Mouse (Mus musculus): ENCODE measurements around the gene Pmpcb. TPM values are rescaled to one million over a fixed set of nuclear protein-coding genes. Genes with fewer than 3 reads are reported as not detected.
"Not testable (repeated sequence)": the region's sequence is repeated elsewhere in the genome, so short reads cannot be mapped to it uniquely, and the experiment has no call there.

The Pmpcb gene
- polyA plus RNA-seq, 1 experiment from 2014 or later = 106 TPM

DNA sequence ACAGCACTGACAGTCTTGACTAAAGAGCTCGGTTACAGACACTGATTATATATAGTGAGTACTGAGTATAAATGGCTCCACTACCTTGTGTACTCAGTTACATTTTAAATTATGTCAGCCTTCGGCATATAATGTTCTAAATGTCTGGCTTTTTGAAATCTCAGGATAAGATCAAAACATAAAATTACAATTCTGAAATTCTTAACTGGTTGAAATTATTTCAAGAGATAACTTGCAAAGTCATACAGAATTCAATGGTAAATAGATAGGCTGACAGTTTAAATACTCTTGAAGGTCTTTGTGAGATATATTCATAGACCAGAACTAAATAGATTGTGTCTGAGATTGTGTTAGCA is 35.0 kb upstream of the Pmpcb start:
- Histone ChIP-seq H3K36me3 (ENCODE audit: control insufficient read depth, insufficient read depth, low read length) (no peaks in the 10 kb centered on the region), H3K9me3 (ENCODE audit: control insufficient read depth, low read length) (no peaks in the 10 kb centered on the region), H3K27ac (replicated peaks; ENCODE audit: low read depth, low read length) (0 out of 2 replicates have a peak overlapping the region, but pooled peaks have one; percentile 90), H3K4me3 (ENCODE audit: low read depth, low read length) (peak overlapping the region; percentile 73), H3K9ac (ENCODE audit: low read length) (peak overlapping the region; percentile 90), H3K4me1 (ENCODE audit: control insufficient read depth, insufficient read depth, low read length) (no peaks in the 10 kb centered on the region), H3K4me2 (ENCODE audit: low read depth, severe bottlenecking) (peak overlapping the region; percentile 65), H3K27me3 (ENCODE audit: control insufficient read depth, insufficient read depth, low read length) (no peaks in the 10 kb centered on the region)
- ATAC-seq (ENCODE audit: insufficient number of reproducible peaks, low FRiP score, low TSS enrichment, low read depth) = no peak
- WGBS = 61% methylated on average over 2 of the region's 2 CpGs
- no peak for DNase-seq (ENCODE audit: low spot score)

DNA sequence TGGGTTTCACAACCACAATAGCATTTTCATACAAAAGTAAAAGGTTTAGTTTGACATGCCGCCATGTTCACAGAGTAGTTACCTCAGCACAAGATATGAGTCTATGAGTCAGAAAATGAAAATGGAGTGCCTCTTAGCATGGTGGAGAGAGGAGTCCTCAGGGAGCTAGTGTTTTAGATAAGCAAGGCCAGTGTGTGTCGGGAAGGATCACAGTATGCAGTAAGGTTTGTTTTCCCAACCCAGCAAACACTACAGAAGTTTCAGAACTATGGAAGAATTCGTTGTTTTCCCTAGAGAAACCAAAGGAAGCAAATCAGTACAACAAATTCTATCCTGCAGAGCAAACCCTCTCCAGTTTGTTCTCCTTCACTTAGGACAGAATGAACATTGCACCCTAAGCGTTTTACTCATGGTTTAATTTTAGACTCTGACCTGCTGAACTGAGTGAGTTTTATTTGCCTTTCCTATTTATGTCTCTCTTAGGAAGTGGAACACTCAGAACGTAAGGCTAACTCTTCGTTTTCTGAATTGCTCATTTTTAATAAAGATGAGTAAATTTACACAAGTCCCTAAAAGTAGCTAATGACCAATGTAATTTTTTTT is 34.0 kb upstream of the Pmpcb start:
- no peaks in the 10 kb centered on the region for H3K27me3 ChIP-seq (ENCODE audit: control insufficient read depth, insufficient read depth, low read length)
- H3K9ac ChIP-seq (ENCODE audit: low read length) = no peak overlapping the region
- H3K9me3 ChIP-seq (ENCODE audit: control insufficient read depth, low read length) = no peaks in the 10 kb centered on the region
- ATAC-seq (ENCODE audit: insufficient number of reproducible peaks, low FRiP score, low TSS enrichment, low read depth) (no peak), DNase-seq (ENCODE audit: low spot score) (no peak)
- H3K27ac ChIP-seq (replicated peaks; ENCODE audit: low read depth, low read length) = no peak overlapping the region
- WGBS = 90% methylated on average over 6 of the region's 6 CpGs
- H3K4me3 ChIP-seq (ENCODE audit: low read depth, low read length) = no peak overlapping the region
- H3K4me1 ChIP-seq (ENCODE audit: control insufficient read depth, insufficient read depth, low read length) = no peaks in the 10 kb centered on the region
- H3K36me3 ChIP-seq (ENCODE audit: control insufficient read depth, insufficient read depth, low read length) = no peaks in the 10 kb centered on the region
- H3K4me2 ChIP-seq (ENCODE audit: low read depth, severe bottlenecking) = no peak overlapping the region

DNA sequence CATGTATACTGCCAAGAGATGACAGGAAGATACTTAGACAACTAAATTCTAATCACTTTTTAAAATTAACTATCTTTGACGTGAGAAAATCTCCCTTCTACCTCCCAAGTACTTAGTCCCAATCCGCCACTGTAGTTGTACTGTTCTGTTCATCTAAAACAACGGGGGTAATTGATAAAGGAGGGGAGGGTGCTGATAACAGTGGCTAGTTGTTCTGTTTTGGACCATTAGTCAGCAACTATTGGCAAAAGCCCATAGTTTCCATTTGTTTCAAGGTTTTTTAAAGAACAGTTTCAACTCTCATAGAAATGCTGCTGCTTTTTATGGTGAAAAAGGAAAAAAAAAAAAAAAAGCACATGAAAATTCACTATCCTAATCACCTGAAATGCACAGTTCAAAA is 33.2 kb upstream of the Pmpcb start:
- no peak overlapping the region for H3K4me3 ChIP-seq (ENCODE audit: low read depth, low read length)
- no peaks in the 10 kb centered on the region for H3K9me3 ChIP-seq (ENCODE audit: control insufficient read depth, low read length)
- ATAC-seq (ENCODE audit: insufficient number of reproducible peaks, low FRiP score, low TSS enrichment, low read depth) = no peak
- H3K27ac ChIP-seq (replicated peaks; ENCODE audit: low read depth, low read length) = no peak overlapping the region
- no peak overlapping the region for H3K4me2 ChIP-seq (ENCODE audit: low read depth, severe bottlenecking)
- no peaks in the 10 kb centered on the region for H3K27me3 ChIP-seq (ENCODE audit: control insufficient read depth, insufficient read depth, low read length)
- WGBS = 88% methylated on average over 3 of the region's 3 CpGs
- no peak overlapping the region for H3K9ac ChIP-seq (ENCODE audit: low read length)
- no peaks in the 10 kb centered on the region for H3K4me1 ChIP-seq (ENCODE audit: control insufficient read depth, insufficient read depth, low read length)
- DNase-seq (ENCODE audit: low spot score) = no peak
- no peaks in the 10 kb centered on the region for H3K36me3 ChIP-seq (ENCODE audit: control insufficient read depth, insufficient read depth, low read length)

DNA sequence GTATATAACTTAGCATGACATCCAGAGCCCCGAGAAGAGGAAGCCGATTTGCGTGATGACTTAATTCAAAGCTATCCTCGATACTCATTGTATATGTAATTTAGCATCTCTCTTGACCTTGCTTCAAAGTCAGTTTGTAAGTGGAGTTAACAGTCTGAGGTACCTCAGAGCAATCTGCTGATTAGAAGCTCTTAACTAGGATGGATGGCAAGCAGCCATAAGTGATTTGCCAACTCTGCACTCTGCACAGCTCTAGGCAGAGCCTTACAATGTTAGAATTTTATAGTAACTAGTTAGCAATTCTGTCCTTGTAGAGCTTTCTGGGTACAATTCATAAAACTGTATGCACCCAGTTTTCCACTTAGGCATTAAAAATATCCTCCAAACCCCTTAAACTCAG is 30.4 kb upstream of the Pmpcb start:
- Histone ChIP-seq H3K27ac (replicated peaks; ENCODE audit: low read depth, low read length) (no peak overlapping the region), H3K9ac (ENCODE audit: low read length) (no peak overlapping the region), H3K36me3 (ENCODE audit: control insufficient read depth, insufficient read depth, low read length) (no peaks in the 10 kb centered on the region), H3K4me3 (ENCODE audit: low read depth, low read length) (no peak overlapping the region), H3K4me1 (ENCODE audit: control insufficient read depth, insufficient read depth, low read length) (no peaks in the 10 kb centered on the region), H3K27me3 (ENCODE audit: control insufficient read depth, insufficient read depth, low read length) (no peaks in the 10 kb centered on the region), H3K4me2 (ENCODE audit: low read depth, severe bottlenecking) (no peak overlapping the region), H3K9me3 (ENCODE audit: control insufficient read depth, low read length) (no peaks in the 10 kb centered on the region)
- ATAC-seq (ENCODE audit: insufficient number of reproducible peaks, low FRiP score, low TSS enrichment, low read depth) (no peak), DNase-seq (ENCODE audit: low spot score) (no peak)
- WGBS = 96% methylated on average over 4 of the region's 4 CpGs

DNA sequence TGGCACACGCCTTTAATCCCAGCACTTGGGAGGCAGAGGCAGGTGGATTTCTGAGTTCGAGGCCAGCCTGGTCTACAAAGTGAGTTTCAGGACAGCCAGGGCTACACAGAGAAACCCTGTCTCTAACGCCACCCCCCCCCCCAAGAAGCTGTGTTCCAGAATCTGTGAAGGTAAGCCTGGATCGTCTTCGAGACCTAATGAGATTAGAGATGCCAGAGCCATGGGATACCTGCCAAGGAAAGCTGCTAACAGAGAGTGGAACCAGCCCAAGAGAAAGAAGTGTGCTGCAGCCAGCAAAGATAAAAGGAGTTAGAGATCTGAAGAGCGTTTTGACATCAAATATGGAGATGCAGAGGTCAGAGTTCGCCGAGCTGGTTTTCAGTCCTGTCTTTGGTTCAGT is 28.9 kb upstream of the Pmpcb start:
- not testable (repeated sequence) for H3K27me3 ChIP-seq (ENCODE audit: control insufficient read depth, insufficient read depth, low read length); H3K4me1 ChIP-seq (ENCODE audit: control insufficient read depth, insufficient read depth, low read length); ATAC-seq (ENCODE audit: insufficient number of reproducible peaks, low FRiP score, low TSS enrichment, low read depth); H3K4me3 ChIP-seq (ENCODE audit: low read depth, low read length); H3K27ac ChIP-seq (replicated peaks; ENCODE audit: low read depth, low read length); H3K9me3 ChIP-seq (ENCODE audit: control insufficient read depth, low read length); H3K36me3 ChIP-seq (ENCODE audit: control insufficient read depth, insufficient read depth, low read length); H3K4me2 ChIP-seq (ENCODE audit: low read depth, severe bottlenecking); H3K9ac ChIP-seq (ENCODE audit: low read length); DNase-seq (ENCODE audit: low spot score)
- WGBS = 90% methylated on average over 8 of the region's 8 CpGs

DNA sequence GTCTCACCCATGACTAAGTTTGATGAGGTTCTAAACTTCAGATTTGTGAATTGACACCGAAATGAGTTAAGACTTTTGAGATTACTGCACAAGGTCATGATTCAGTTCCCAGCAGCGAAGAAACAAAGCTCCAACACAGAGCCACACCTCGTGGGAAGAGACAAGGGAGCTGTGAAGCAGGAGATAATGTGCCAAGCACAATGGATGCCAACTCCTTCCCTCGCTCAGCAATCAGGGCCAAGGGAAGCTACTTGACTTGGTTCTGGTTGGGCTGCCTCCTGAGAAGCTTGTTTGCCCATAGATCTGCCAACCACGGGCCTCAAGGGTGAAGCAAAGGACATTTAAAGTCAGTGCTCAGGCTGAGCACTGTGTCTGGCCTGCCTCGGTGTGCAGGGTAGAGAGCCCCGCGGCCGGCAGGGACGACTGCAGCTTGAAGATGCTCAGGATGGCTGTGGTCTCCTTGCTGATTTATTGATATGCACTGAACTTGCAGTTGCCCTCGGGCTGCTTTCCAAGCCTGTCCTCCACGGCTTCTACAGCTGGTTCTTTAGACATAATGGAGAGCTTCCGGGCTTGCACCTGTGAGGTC is 24.7 kb upstream of the Pmpcb start:
- Histone ChIP-seq H3K27me3 (ENCODE audit: control insufficient read depth, insufficient read depth, low read length) (no peaks in the 10 kb centered on the region), H3K4me3 (ENCODE audit: low read depth, low read length) (no peak overlapping the region), H3K4me2 (ENCODE audit: low read depth, severe bottlenecking) (no peak overlapping the region), H3K9me3 (ENCODE audit: control insufficient read depth, low read length) (no peaks in the 10 kb centered on the region), H3K9ac (ENCODE audit: low read length) (no peak overlapping the region), H3K27ac (replicated peaks; ENCODE audit: low read depth, low read length) (no peak overlapping the region), H3K36me3 (ENCODE audit: control insufficient read depth, insufficient read depth, low read length) (no peaks in the 10 kb centered on the region), H3K4me1 (ENCODE audit: control insufficient read depth, insufficient read depth, low read length) (no peaks in the 10 kb centered on the region)
- DNase-seq (ENCODE audit: low spot score) (no peak), ATAC-seq (ENCODE audit: insufficient number of reproducible peaks, low FRiP score, low TSS enrichment, low read depth) (no peak)
- WGBS = 70% methylated on average over 13 of the region's 13 CpGs

DNA sequence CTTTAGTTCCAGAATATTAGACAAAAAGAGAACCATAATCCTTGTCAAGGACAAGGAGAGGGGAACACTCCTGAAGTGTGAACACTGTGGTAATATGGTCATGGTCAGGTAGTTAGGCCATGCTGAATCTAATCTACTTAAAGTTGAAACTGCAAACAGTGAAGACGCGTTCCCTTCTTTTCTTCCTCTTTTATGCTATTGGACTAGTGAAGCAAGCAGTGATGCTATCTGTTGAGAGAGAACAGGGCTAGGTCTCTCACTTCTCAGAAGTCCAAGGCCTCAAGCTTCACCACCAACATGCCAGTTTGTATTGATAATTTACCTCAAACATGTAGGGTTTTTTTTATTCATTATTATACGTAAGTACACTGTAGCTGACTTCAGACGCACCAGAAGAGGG is 22.5 kb upstream of the Pmpcb start:
- no peak overlapping the region for H3K4me3 ChIP-seq (ENCODE audit: low read depth, low read length)
- no peaks in the 10 kb centered on the region for H3K27me3 ChIP-seq (ENCODE audit: control insufficient read depth, insufficient read depth, low read length)
- H3K9me3 ChIP-seq (ENCODE audit: control insufficient read depth, low read length) = no peaks in the 10 kb centered on the region
- ATAC-seq (ENCODE audit: insufficient number of reproducible peaks, low FRiP score, low TSS enrichment, low read depth) (no peak), DNase-seq (ENCODE audit: low spot score) (no peak)
- H3K27ac ChIP-seq (replicated peaks; ENCODE audit: low read depth, low read length) = no peak overlapping the region
- H3K4me2 ChIP-seq (ENCODE audit: low read depth, severe bottlenecking) = no peak overlapping the region
- H3K4me1 ChIP-seq (ENCODE audit: control insufficient read depth, insufficient read depth, low read length) = no peaks in the 10 kb centered on the region
- no peak overlapping the region for H3K9ac ChIP-seq (ENCODE audit: low read length)
- 93% methylated on average over 4 of the region's 4 CpGs for WGBS
- H3K36me3 ChIP-seq (ENCODE audit: control insufficient read depth, insufficient read depth, low read length) = no peaks in the 10 kb centered on the region

DNA sequence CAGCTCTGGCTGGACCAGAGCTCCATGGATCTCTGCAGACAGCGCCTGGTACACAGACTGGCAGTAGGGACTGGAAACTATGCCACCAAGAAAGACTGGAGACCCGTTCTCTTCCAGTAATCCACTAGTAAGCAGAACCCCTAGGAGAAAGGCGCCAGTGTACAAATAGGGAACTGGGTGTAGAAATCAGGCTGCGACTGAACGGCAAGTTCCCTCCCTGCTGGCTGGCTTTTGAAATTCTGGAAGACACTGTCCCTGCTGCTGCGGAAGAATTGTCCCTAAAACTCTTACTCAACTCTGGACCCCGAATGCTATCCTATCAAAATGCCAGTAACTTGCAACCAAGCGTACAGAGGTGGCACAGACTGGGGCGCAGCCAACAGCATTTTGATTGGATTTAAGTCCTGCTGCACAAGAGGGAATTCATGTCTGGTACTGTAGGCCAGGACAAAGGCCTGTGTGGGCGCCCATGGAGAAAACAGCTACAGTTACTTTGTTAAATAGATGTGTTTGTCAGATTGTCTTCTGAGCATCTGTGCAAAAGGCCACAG is 19.7 kb upstream of the Pmpcb start:
- Histone ChIP-seq H3K9me3 (ENCODE audit: control insufficient read depth, low read length) (no peaks in the 10 kb centered on the region), H3K4me3 (ENCODE audit: low read depth, low read length) (no peak overlapping the region), H3K4me2 (ENCODE audit: low read depth, severe bottlenecking) (no peak overlapping the region), H3K27me3 (ENCODE audit: control insufficient read depth, insufficient read depth, low read length) (no peaks in the 10 kb centered on the region), H3K36me3 (ENCODE audit: control insufficient read depth, insufficient read depth, low read length) (no peaks in the 10 kb centered on the region), H3K9ac (ENCODE audit: low read length) (no peak overlapping the region), H3K4me1 (ENCODE audit: control insufficient read depth, insufficient read depth, low read length) (no peaks in the 10 kb centered on the region), H3K27ac (replicated peaks; ENCODE audit: low read depth, low read length) (no peak overlapping the region)
- WGBS = 87% methylated on average over 10 of the region's 10 CpGs
- DNase-seq (ENCODE audit: low spot score) (no peak), ATAC-seq (ENCODE audit: insufficient number of reproducible peaks, low FRiP score, low TSS enrichment, low read depth) (no peak)

DNA sequence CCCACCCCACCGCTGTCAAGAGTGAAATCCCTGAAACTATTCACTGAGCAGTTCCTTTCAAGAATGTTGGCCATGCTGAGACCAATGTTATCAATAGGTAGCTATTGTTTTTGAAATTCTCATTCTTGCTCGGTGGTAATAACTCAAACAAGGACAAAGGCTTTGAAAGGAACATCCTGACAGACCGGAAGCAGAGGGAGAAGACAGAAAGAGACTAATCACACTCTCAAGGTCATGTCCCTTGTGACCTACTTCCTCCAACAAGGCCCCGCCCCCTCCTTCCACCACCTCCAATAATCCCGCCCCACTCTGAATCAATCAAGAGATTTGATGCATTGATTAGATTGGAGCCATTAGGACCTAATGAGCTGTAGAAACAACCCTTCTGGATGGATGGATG is 18.4 kb upstream of the Pmpcb start:
- DNase-seq (ENCODE audit: low spot score) (no peak), ATAC-seq (ENCODE audit: insufficient number of reproducible peaks, low FRiP score, low TSS enrichment, low read depth) (no peak)
- Histone ChIP-seq H3K9ac (ENCODE audit: low read length) (no peak overlapping the region), H3K4me1 (ENCODE audit: control insufficient read depth, insufficient read depth, low read length) (no peaks in the 10 kb centered on the region), H3K36me3 (ENCODE audit: control insufficient read depth, insufficient read depth, low read length) (no peaks in the 10 kb centered on the region), H3K27ac (replicated peaks; ENCODE audit: low read depth, low read length) (no peak overlapping the region), H3K9me3 (ENCODE audit: control insufficient read depth, low read length) (no peaks in the 10 kb centered on the region), H3K4me3 (ENCODE audit: low read depth, low read length) (no peak overlapping the region), H3K27me3 (ENCODE audit: control insufficient read depth, insufficient read depth, low read length) (no peaks in the 10 kb centered on the region), H3K4me2 (ENCODE audit: low read depth, severe bottlenecking) (no peak overlapping the region)
- WGBS = 88% methylated on average over 5 of the region's 5 CpGs
